Mouse (Mus musculus) hindbrain, embryonic 11.5 days (tissue): ENCODE data around the gene Raver2. TPM values are rescaled to one million over a fixed set of nuclear protein-coding genes. Genes with fewer than 3 reads are reported as not detected.

ENCODE experiments used
- ATAC-seq: fragments of 200-750 bp; cut with Nextera tagmentation; 2 replicates; pipeline ENCODE4 v1.8.0; 2017; ENCODE audit warnings: mild to moderate bottlenecking, moderate TSS enrichment, moderate library complexity; ENCODE audit not compliant: low FRiP score
- DNase-seq: peaks from one replicate; pipeline ENCODE4 v3.0.0-alpha.2; 2015; ENCODE audit warnings: low spot score
- H3K27ac ChIP-seq: fragments of 300-500 bp; sonication (generic); 2 replicates; pipeline ENCODE4 v1.5.1; 2014; ENCODE audit warnings: mild to moderate bottlenecking, low read depth, low read length
- H3K27me3 ChIP-seq: fragments of 300-500 bp; sonication (generic); 2 replicates; pipeline ENCODE4 v1.6.1; 2014; ENCODE audit warnings: mild to moderate bottlenecking, low read length, moderate library complexity, mixed read lengths; ENCODE audit not compliant: control insufficient read depth, insufficient read depth
- H3K36me3 ChIP-seq: fragments of 300-500 bp; sonication (generic); 2 replicates; pipeline ENCODE4 v1.6.1; 2014; ENCODE audit warnings: mild to moderate bottlenecking, low read length, moderate library complexity, mixed read lengths; ENCODE audit not compliant: control insufficient read depth, insufficient read depth
- H3K4me1 ChIP-seq: fragments of 300-500 bp; sonication (generic); replicated peaks from 2 replicates; pipeline ENCODE4 v1.6.1; 2014; ENCODE audit warnings: low read length, mixed read lengths; ENCODE audit not compliant: control insufficient read depth, insufficient read depth
- H3K4me2 ChIP-seq: fragments of 300-500 bp; sonication (generic); replicated peaks from 2 replicates; pipeline ENCODE4 v1.6.1; 2014; ENCODE audit warnings: mild to moderate bottlenecking, low read depth, low read length
- H3K4me3 ChIP-seq: fragments of 300-500 bp; sonication (generic); 2 replicates; pipeline ENCODE4 v1.5.1; 2014; ENCODE audit warnings: low read depth, low read length
- H3K9ac ChIP-seq: fragments of 300-500 bp; sonication (generic); 2 replicates; pipeline ENCODE4 v1.6.1; 2014; ENCODE audit warnings: low read depth, low read length
- H3K9me3 ChIP-seq: fragments of 300-500 bp; sonication (generic); 2 replicates; pipeline ENCODE4 v1.6.1; 2016; ENCODE audit warnings: low read length; ENCODE audit not compliant: control insufficient read depth
- WGBS: fragments of 180-500 bp; shearing (Covaris S2); extraction: QIAGEN DNeasy Blood & Tissue Kit; methylation state at CpG from one replicate; pipeline ENCODE4 v1.1.7; 2014; 5-methylcytosine and 5-hydroxymethylcytosine counted together
- polyA plus RNA-seq: library from polyadenylated mRNA; unstranded; fragments of >200 nt; fragmentation: Nextera tagmentation; extraction: Ambion mirVana; gene quantifications from 2 replicates; pipeline ENCODE4 v1.2.1, GENCODE M21; 2014

The Raver2 gene
- polyA plus RNA-seq, 1 experiment from 2014 or later, result 11.2 TPM

GRCm38 (mm10) chr4:101158282-101158681 lies 89.5 kb downstream of the Raver2 start:
- no peaks in the 10 kb centered on the region for H3K9me3 ChIP-seq
- no peak overlapping the region for H3K27ac ChIP-seq
- no peak for ATAC-seq
- no peaks in the 10 kb centered on the region for H3K4me1 ChIP-seq
- no peak overlapping the region for H3K4me3 ChIP-seq
- DNase-seq, result no peak
- no peaks in the 10 kb centered on the region for H3K36me3 ChIP-seq
- H3K4me2 ChIP-seq, result no peak overlapping the region
- no peak overlapping the region for H3K9ac ChIP-seq
- 94% methylated on average over 6 of the region's 6 CpGs for WGBS
- no peaks in the 10 kb centered on the region for H3K27me3 ChIP-seq

GRCm38 (mm10) chr4:101159191-101159764 lies 90.5 kb downstream of the Raver2 start:
- DNase-seq (no peak), ATAC-seq (no peak)
- Histone ChIP-seq H3K9me3 (no peaks in the 10 kb centered on the region), H3K4me1 (no peaks in the 10 kb centered on the region), H3K27ac (no peak overlapping the region), H3K27me3 (no peaks in the 10 kb centered on the region), H3K4me2 (no peak overlapping the region), H3K9ac (no peak overlapping the region), H3K4me3 (no peak overlapping the region), H3K36me3 (peaks cover 3% of the 10 kb centered on the region; the same call in 1 of the 2 replicates)
- 85% methylated on average over 12 of the region's 12 CpGs for WGBS

- peaks cover 3% of the 10 kb centered on the region; the same call in 1 of the 2 replicates for H3K36me3 ChIP-seq
Observed at GRCm38 (mm10) chr4:101160821-101161220, 92.0 kb downstream of the Raver2 start.

DNA sequence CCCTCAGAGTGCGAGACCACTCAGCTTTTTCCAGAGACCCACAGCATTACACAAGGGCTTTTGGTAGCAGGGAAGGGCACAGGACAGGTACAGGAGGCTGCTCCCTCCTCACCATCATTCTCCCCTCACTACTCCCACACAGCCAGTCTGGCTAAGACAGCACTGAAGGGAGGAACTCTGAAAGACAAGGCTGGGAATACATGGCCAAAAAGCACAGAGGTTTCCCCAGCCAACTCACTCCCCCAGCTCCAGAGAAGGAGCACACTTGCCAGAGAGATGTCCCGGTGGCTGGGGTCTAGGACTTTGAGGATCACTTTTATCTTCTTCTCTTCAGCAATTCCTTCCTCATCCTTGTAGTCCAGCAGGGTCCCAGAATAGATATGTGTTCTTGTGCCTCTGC lies 95.4 kb downstream of the Raver2 start:
- Histone ChIP-seq H3K4me1 (no peaks in the 10 kb centered on the region), H3K9me3 (no peaks in the 10 kb centered on the region), H3K27ac (no peak overlapping the region), H3K9ac (no peak overlapping the region), H3K36me3 (peaks cover 3% of the 10 kb centered on the region; the same call in 1 of the 2 replicates), H3K4me3 (no peak overlapping the region), H3K4me2 (no peak overlapping the region), H3K27me3 (no peaks in the 10 kb centered on the region)
- 93% methylated on average over 2 of the region's 2 CpGs for WGBS
- DNase-seq (no peak), ATAC-seq (no peak)

More at GRCm38 (mm10) chr4:101160821-101161220, 92.0 kb downstream of the Raver2 start:
- Histone ChIP-seq H3K27ac (no peak overlapping the region), H3K9me3 (no peaks in the 10 kb centered on the region), H3K4me1 (no peaks in the 10 kb centered on the region), H3K27me3 (no peaks in the 10 kb centered on the region), H3K4me3 (no peak overlapping the region), H3K9ac (no peak overlapping the region), H3K4me2 (no peak overlapping the region)
- ATAC-seq, result no peak
- no peak for DNase-seq
- WGBS, result 85% methylated on average over 1 of the region's 1 CpGs

- WGBS, result 88% methylated on average over 2 of the region's 2 CpGs
- no peak for DNase-seq
- ATAC-seq, result no peak
Observed at GRCm38 (mm10) chr4:101164673-101165072, 95.9 kb downstream of the Raver2 start.

DNA sequence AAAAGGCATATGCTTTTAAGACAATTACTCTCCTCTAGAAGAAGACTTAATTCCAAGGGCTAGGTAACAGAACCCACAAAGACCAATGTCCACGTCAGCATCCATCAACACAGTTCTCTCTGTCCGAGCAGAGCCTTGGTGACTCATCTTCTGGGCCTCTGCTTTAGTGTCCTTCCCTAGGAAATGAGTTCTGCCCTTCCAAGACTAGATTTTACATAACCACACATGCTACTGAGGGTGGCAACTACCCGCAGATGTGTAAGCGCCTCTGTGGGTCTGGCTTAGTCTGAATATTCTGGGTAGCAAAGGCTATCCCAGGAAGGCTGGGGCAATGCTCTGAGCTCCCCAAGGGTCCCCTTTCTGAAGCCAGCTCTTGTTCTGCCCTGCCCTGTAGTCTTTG lies 97.0 kb downstream of the Raver2 start:
- ATAC-seq, result no peak
- H3K9ac ChIP-seq, result no peak overlapping the region
- H3K4me3 ChIP-seq, result no peak overlapping the region
- H3K4me2 ChIP-seq, result no peak overlapping the region
- H3K4me1 ChIP-seq, result no peaks in the 10 kb centered on the region
- no peaks in the 10 kb centered on the region for H3K9me3 ChIP-seq
- H3K36me3 ChIP-seq, result peaks cover 3% of the 10 kb centered on the region; the same call in 1 of the 2 replicates
- H3K27ac ChIP-seq, result no peak overlapping the region
- no peak for DNase-seq
- WGBS, result 91% methylated on average over 4 of the region's 4 CpGs
- H3K27me3 ChIP-seq, result no peaks in the 10 kb centered on the region

More at GRCm38 (mm10) chr4:101164673-101165072, 95.9 kb downstream of the Raver2 start:
- H3K36me3 ChIP-seq, result peaks cover 3% of the 10 kb centered on the region; the same call in 1 of the 2 replicates
- H3K27ac ChIP-seq, result no peak overlapping the region
- no peak overlapping the region for H3K9ac ChIP-seq
- no peak overlapping the region for H3K4me3 ChIP-seq
- H3K4me1 ChIP-seq, result no peaks in the 10 kb centered on the region
- H3K9me3 ChIP-seq, result no peaks in the 10 kb centered on the region
- H3K4me2 ChIP-seq, result no peak overlapping the region
- H3K27me3 ChIP-seq, result no peaks in the 10 kb centered on the region

DNA sequence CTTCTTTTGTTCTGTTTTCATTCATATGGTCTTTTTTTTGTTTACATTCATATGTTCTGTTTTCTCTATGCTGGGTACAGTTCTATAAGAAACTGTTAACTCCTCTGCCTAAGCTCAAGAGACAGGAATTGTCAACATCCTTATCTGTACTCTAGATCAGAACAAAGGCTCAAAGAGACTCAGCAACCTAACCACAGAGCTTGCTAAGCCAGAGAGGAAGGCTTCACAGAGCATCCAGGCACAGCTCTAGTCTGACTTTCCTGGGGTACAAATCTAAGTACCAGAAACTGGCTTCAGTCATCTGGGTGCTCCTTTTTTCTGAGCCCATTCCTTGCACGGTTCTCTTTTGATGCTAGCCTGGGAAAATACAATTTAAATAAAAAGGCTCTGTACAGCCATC lies 99.0 kb downstream of the Raver2 start:
- 79% methylated on average over 1 of the region's 1 CpGs for WGBS
- Histone ChIP-seq H3K27ac (no peak overlapping the region), H3K9ac (no peak overlapping the region), H3K4me2 (no peak overlapping the region), H3K4me1 (no peaks in the 10 kb centered on the region), H3K9me3 (no peaks in the 10 kb centered on the region), H3K27me3 (no peaks in the 10 kb centered on the region), H3K36me3 (peaks cover 3% of the 10 kb centered on the region; the same call in 1 of the 2 replicates), H3K4me3 (no peak overlapping the region)
- DNase-seq (no peak), ATAC-seq (no peak)

DNA sequence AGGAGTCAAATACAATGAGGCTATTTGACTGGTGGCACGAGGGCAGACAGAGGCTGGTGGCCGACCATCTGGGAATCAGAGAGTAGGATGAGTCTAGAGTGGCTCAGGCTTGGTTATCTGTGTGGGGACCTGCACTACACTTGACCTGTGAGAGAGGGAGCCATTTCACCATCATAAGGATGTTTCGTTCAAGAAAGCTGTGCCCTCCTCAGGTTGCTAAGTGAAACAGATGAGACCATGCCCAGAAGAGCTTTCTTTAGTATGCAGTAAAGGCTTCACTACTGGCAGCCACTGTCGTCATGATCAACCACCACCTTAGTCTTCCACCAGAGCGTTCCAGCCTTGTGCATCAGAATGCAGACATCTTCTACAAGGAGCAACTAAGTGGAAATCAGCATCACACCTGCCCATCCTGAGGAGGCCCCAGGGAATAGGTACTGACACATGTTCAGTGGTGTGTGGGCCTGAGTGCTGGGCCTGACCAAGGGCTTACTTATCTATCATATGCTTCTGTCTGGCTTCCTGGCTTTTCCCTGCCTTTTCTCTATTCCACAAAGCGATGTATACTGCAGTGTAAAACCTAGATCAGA lies 99.5 kb downstream of the Raver2 start:
- Histone ChIP-seq H3K9ac (no peak overlapping the region), H3K9me3 (no peaks in the 10 kb centered on the region), H3K4me3 (no peak overlapping the region), H3K4me2 (no peak overlapping the region), H3K4me1 (no peaks in the 10 kb centered on the region), H3K27me3 (no peaks in the 10 kb centered on the region), H3K27ac (no peak overlapping the region), H3K36me3 (peaks cover 3% of the 10 kb centered on the region; the same call in 1 of the 2 replicates)
- no peak for ATAC-seq
- DNase-seq, result peak; percentile 41
- 53% methylated on average over 6 of the region's 6 CpGs for WGBS

DNA sequence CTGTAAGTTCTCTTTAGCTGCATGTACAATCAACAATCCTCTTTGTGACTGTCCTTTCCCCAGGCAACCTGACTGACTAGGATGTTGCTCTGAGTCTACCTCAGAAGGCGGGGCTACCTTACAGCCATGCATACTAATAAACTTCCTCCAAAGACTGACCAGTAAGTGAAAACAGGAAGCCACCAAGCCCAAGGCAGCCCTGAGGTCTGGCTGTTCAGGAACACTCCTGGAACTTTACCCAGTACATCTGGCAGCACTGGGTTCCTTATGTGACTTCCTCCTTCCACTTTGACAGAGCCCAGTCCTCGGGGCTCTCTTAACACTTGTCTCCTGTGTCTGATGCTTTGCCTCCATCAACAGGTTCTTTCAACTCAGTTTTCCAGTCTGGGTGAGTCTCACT lies 104.0 kb downstream of the Raver2 start:
- no peak for ATAC-seq
- Histone ChIP-seq H3K4me3 (no peak overlapping the region), H3K36me3 (peaks cover 2% of the 10 kb centered on the region; the same call in 1 of the 2 replicates), H3K4me1 (no peaks in the 10 kb centered on the region), H3K9ac (no peak overlapping the region), H3K4me2 (no peak overlapping the region), H3K27ac (no peak overlapping the region), H3K9me3 (no peaks in the 10 kb centered on the region), H3K27me3 (no peaks in the 10 kb centered on the region)
- 86% methylated on average over 2 of the region's 2 CpGs for WGBS
- DNase-seq, result no peak
